Mouse (Mus musculus) erythroblast, embryonic 14.5 days (primary cell): ENCODE data around the gene Cnst.

Experiments
- GATA1 ChIP-seq: IDR thresholded peaks from 2 replicates; pipeline ENCODE4 v1.6.1; 2012; ENCODE audit warnings: low read length, inconsistent platforms, mixed read lengths
- TAL1 ChIP-seq: IDR thresholded peaks from 3 replicates; pipeline ENCODE4 v1.6.1; 2012; ENCODE audit warnings: low read length, inconsistent platforms, mixed read lengths

DNA sequence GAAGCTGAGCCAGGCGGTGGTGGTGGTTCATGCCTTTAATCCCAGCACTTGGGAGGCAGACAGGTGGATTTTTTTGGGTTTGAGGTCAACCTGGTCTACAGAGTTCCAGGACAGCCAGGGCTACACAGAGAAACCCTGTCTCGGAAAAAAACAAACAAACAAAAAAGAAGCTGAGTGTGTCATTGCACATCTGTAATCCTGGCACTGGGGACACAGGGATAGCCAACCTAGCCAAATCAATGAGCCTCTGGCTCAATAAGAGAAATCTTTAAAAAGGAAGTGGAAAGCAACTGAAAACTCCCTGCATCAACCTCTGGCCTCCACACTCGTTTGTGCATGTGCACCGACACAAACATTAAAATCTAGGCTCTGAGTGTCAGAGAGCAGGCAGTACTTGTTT lies 25.5 kb downstream of the Cnst start:
- TF ChIP-seq TAL1 (no peak), GATA1 (no peak)
